Comparison of ENCODE assay signal across 8 mouse cellular contexts in genomic region chr10:119454668-119455542, GRCm38 (mm10). TPM values are rescaled to one million over a fixed set of nuclear protein-coding genes. Genes with fewer than 3 reads are reported as not detected.
A peak's percentile ranks its signal among the peaks of the same experiment; 100 is the strongest.
DNase-seq lines count a peak whose midpoint lies in the region; ATAC-seq lines count a peak whose summit lies in the region.

No protein-coding gene starts in this region.

- H3K4me3 ChIP-seq in heart, embryonic 15.5 days = peak overlapping the region; percentile 76
- peak overlapping the region; percentile 73 for H3K4me3 ChIP-seq in forebrain, embryonic 11.5 days (ENCODE audit: low read depth, low read length)
- H3K4me3 ChIP-seq in limb, embryonic 10.5 days = peak overlapping the region; percentile 82
- H3K4me3 ChIP-seq in neural tube, embryonic 14.5 days (ENCODE audit: low read depth, low read length) = peak overlapping the region; percentile 74

- intact Hi-C loops in heart, postnatal 10 days (cut with DNase I) = no loop called here

- H3K4me1 ChIP-seq in heart, embryonic 15.5 days (replicated peaks) = peaks cover 12% of the 10 kb centered on the region
- H3K4me1 ChIP-seq in forebrain, embryonic 11.5 days (replicated peaks; ENCODE audit: control insufficient read depth, insufficient read depth, low read length) = peaks cover 8% of the 10 kb centered on the region; the same call in 1 of the 2 replicates
- peaks cover 42% of the 10 kb centered on the region for H3K4me1 ChIP-seq in limb, embryonic 10.5 days
- H3K4me1 ChIP-seq in neural tube, embryonic 14.5 days (ENCODE audit: control insufficient read depth, insufficient read depth, low read length) = peaks cover 10% of the 10 kb centered on the region

- no peaks in the 10 kb centered on the region for H3K9me3 ChIP-seq in heart, embryonic 15.5 days (replicated peaks)
- no peaks in the 10 kb centered on the region for H3K9me3 ChIP-seq in forebrain, embryonic 11.5 days (ENCODE audit: control insufficient read depth, low read length)
- H3K9me3 ChIP-seq in limb, embryonic 10.5 days (replicated peaks) = no peaks in the 10 kb centered on the region
- no peaks in the 10 kb centered on the region for H3K9me3 ChIP-seq in neural tube, embryonic 14.5 days (ENCODE audit: control insufficient read depth, low read length)

- ATAC-seq in heart, embryonic 15.5 days (replicated peaks; ENCODE audit: insufficient number of reproducible peaks, insufficient read depth, low FRiP score, low read depth) = no peak
- peak; percentile 36 for ATAC-seq in forebrain, embryonic 11.5 days (replicated peaks; ENCODE audit: low FRiP score)
- ATAC-seq in neural tube, embryonic 14.5 days (ENCODE audit: low read depth) = no peak
- ATAC-seq in CD4-positive, CD25-positive, alpha-beta regulatory T cell, adult 4 months = no peak

- peak overlapping the region; percentile 69 for H3K9ac ChIP-seq in heart, embryonic 15.5 days
- H3K9ac ChIP-seq in forebrain, embryonic 11.5 days (ENCODE audit: low read length) = peak overlapping the region; percentile 83
- peak overlapping the region; percentile 85 for H3K9ac ChIP-seq in neural tube, embryonic 14.5 days (replicated peaks; ENCODE audit: low read depth, low read length)

- H3K27me3 ChIP-seq in heart, embryonic 15.5 days = peaks cover 9% of the 10 kb centered on the region; the same call in 1 of the 2 replicates
- H3K27me3 ChIP-seq in forebrain, embryonic 11.5 days (ENCODE audit: control insufficient read depth, insufficient read depth, low read length) = peaks cover 2% of the 10 kb centered on the region; the same call in 1 of the 2 replicates
- H3K27me3 ChIP-seq in limb, embryonic 10.5 days (ENCODE audit: low read depth, poor library complexity, severe bottlenecking) = peaks cover 21% of the 10 kb centered on the region; the same call in 1 of the 2 replicates
- H3K27me3 ChIP-seq in neural tube, embryonic 14.5 days (ENCODE audit: control insufficient read depth, insufficient read depth, low read length) = no peaks in the 10 kb centered on the region

- under 1% methylated on average over 31 of the region's 31 CpGs for WGBS in heart, embryonic 15.5 days
- under 1% methylated on average over 28 of the region's 31 CpGs for WGBS in forebrain, embryonic 11.5 days
- WGBS in limb, embryonic 10.5 days = under 1% methylated on average over 31 of the region's 31 CpGs
- under 1% methylated on average over 31 of the region's 31 CpGs for WGBS in neural tube, embryonic 14.5 days

- no peak overlapping the region for H3K27ac ChIP-seq in heart, embryonic 15.5 days
- H3K27ac ChIP-seq in forebrain, embryonic 11.5 days (ENCODE audit: low read depth, low read length) = no peak overlapping the region
- H3K27ac ChIP-seq in limb, embryonic 10.5 days = peak overlapping the region; percentile 94
- H3K27ac ChIP-seq in neural tube, embryonic 14.5 days (ENCODE audit: low read depth, low read length) = peak overlapping the region; percentile 78; the same call in 1 of the 2 replicates

- H3K36me3 ChIP-seq in heart, embryonic 15.5 days = no peaks in the 10 kb centered on the region
- no peaks in the 10 kb centered on the region for H3K36me3 ChIP-seq in forebrain, embryonic 11.5 days (ENCODE audit: control insufficient read depth, insufficient read depth, low read length)
- no peaks in the 10 kb centered on the region for H3K36me3 ChIP-seq in limb, embryonic 10.5 days
- no peaks in the 10 kb centered on the region for H3K36me3 ChIP-seq in neural tube, embryonic 14.5 days (ENCODE audit: control insufficient read depth, insufficient read depth, low read length)

- peak overlapping the region; percentile 100 for H3K4me2 ChIP-seq in heart, embryonic 15.5 days
- peak overlapping the region; percentile 96 for H3K4me2 ChIP-seq in forebrain, embryonic 11.5 days (ENCODE audit: low read depth, low read length, severe bottlenecking)
- peak overlapping the region; percentile 69 for H3K4me2 ChIP-seq in neural tube, embryonic 14.5 days (ENCODE audit: low read depth, low read length)

- DNase-seq in heart, postnatal 10 days = no peak
- peak; percentile 44 for DNase-seq in R1 (ENCODE audit: low read depth, low spot score)
- peak; percentile 76 for DNase-seq in forebrain, embryonic 11.5 days (ENCODE audit: low spot score)
- peak; percentile 62 for DNase-seq in limb, embryonic 10.5 days (ENCODE audit: low spot score)
- DNase-seq in ovary, postnatal 36 days (ENCODE audit: low spot score) = no peak

RNA-seq across cellular contexts. Expression of gene Grip1, which starts 1.3 kb away (rescaled TPM):
- polyA plus RNA-seq in heart, embryonic 15.5 days (2015; fragmentation: Nextera tagmentation; extraction: Ambion mirVana) = 1.5 TPM in 2 replicates
- 1 to 10 TPM; 1.0 to 1.4 TPM for total RNA-seq in heart, postnatal 10 days (2021)
- polyA plus RNA-seq in forebrain, embryonic 11.5 days (2014; fragmentation: Nextera tagmentation; extraction: Ambion mirVana) = 9.3 and 9.8 TPM in 2 replicates
- 2.0 and 2.8 TPM in 2 replicates for polyA plus RNA-seq in limb, embryonic 10.5 days (2016; fragmentation: Nextera tagmentation; extraction: Ambion mirVana)
- polyA plus RNA-seq in neural tube, embryonic 14.5 days (2014; fragmentation: Nextera tagmentation; extraction: Ambion mirVana) = 26.6 and 27.0 TPM in 2 replicates
- not detected for polyA plus RNA-seq in CD4-positive, CD25-positive, alpha-beta regulatory T cell, adult 4 months (2017; shearing (Covaris generic))

Comparison
In these comparisons a context has a peak if more than half of its experiments do, and no peak if none do; other contexts are left out.
1. H3K27ac ChIP-seq: peak in limb, embryonic 10.5 days (single experiment) and neural tube, embryonic 14.5 days (single experiment); none in heart, embryonic 15.5 days (single experiment) and forebrain, embryonic 11.5 days (single experiment).
2. DNase-seq: peak in R1 (single experiment), forebrain, embryonic 11.5 days (single experiment) and limb, embryonic 10.5 days (single experiment); none in heart, postnatal 10 days (0 of 2) and ovary, postnatal 36 days (single experiment).
3. Peak in every context shown above with its lines, with median percentiles within 50 percentile points of each other: H3K4me2 ChIP-seq, H3K4me3 ChIP-seq and H3K9ac ChIP-seq.